Mouse (Mus musculus) ES-E14 (cell line): ENCODE results near the gene Ranbp10.

Experiments
- CHD2 ChIP-seq: IDR thresholded peaks from 2 replicates; pipeline ENCODE4 v1.6.1; 2014; ENCODE audit warnings: mild to moderate bottlenecking, low read depth, low read length, inconsistent platforms
- HCFC1 ChIP-seq: IDR thresholded peaks from 2 replicates; pipeline ENCODE4 v1.6.1; 2012; ENCODE audit warnings: low read length, inconsistent platforms, borderline replicate concordance; ENCODE audit not compliant: insufficient read depth
- MAFK ChIP-seq: IDR thresholded peaks from 2 replicates; pipeline ENCODE4 v1.6.1; 2014; ENCODE audit warnings: mild to moderate bottlenecking, low read depth, low read length, inconsistent platforms; ENCODE audit not compliant: insufficient read depth
- ZC3H11A ChIP-seq: IDR thresholded peaks from 2 replicates; pipeline ENCODE4 v1.6.1; 2012; ENCODE audit warnings: low read depth, mild to moderate bottlenecking, inconsistent platforms, low read length, borderline replicate concordance
- ZNF384 ChIP-seq: IDR thresholded peaks from 2 replicates; pipeline ENCODE4 v1.6.1; 2012; ENCODE audit warnings: low read depth, low read length, inconsistent platforms

DNA sequence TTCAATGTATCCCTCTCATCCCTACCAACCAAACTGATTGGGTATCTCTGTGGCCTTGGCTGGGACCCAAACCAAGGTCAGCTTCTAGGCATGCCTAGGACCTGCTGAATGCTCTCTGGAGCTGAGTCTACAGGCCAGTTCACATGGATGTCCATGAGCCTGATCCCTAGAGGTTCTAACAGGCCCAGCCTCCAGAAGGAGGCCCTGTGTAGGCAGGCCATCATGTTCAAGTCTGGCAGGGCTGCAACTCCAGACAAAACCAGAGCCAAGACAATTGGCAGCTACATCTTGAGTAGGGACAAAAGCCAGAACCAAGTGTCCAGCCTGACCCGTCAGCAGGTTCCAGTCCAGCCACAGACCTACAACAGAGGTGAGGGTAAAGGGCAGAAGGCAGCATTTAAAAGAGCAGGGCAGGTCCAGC is 53.7 kb downstream of the Ranbp10 start:
- TF ChIP-seq MAFK: no peak
- no peak for TF ChIP-seq HCFC1
- TF ChIP-seq CHD2: no peak
- no peak for TF ChIP-seq ZC3H11A
- TF ChIP-seq ZNF384: no peak
